Mouse (Mus musculus): Measurements from ENCODE around the gene Gm3106. TPM values are rescaled to one million over a fixed set of nuclear protein-coding genes. Genes with fewer than 3 reads are reported as not detected.
"Not testable (repeated sequence)": the region's sequence is repeated elsewhere in the genome, so short reads cannot be mapped to it uniquely, and the experiment has no call there.

Gm3106 gene
- not detected in 2 replicates for polyA plus RNA-seq (2016; fragmentation: Nextera tagmentation; extraction: Ambion mirVana)

- not testable (repeated sequence) for H3K27ac ChIP-seq; H3K27me3 ChIP-seq (replicated peaks); H3K4me3 ChIP-seq; H3K4me1 ChIP-seq; H3K9me3 ChIP-seq (replicated peaks); H3K36me3 ChIP-seq; H3K4me2 ChIP-seq; ATAC-seq; H3K9ac ChIP-seq
- no CpG with 5 or more reads among the region's 2 CpGs for WGBS (ENCODE audit: insufficient replicate concordance)
Observed at GRCm38 (mm10) chr5:94217705-94218104, at the start of gene Gm3106. TSS of gene Gm3106 (plus strand) at chr5:94218005.

Other genes with a start within 250 kb of the Gm3106 start
- not detected in 2 replicates for gene BC061212, start 147.5 kb upstream of the Gm3106 start, polyA plus RNA-seq (2016; fragmentation: Nextera tagmentation; extraction: Ambion mirVana)
- gene Gm6351, start 141.6 kb upstream of the Gm3106 start, polyA plus RNA-seq (2016; fragmentation: Nextera tagmentation; extraction: Ambion mirVana) = not detected in 2 replicates
- not detected in 2 replicates for gene A430089I19Rik, start 88.8 kb downstream of the Gm3106 start, polyA plus RNA-seq (2016; fragmentation: Nextera tagmentation; extraction: Ambion mirVana)
- not detected in 2 replicates for gene Gm6502, start 96.4 kb downstream of the Gm3106 start, polyA plus RNA-seq (2016; fragmentation: Nextera tagmentation; extraction: Ambion mirVana)
- gene AA792892, start 121.7 kb downstream of the Gm3106 start, polyA plus RNA-seq (2016; fragmentation: Nextera tagmentation; extraction: Ambion mirVana) = not detected in 2 replicates
- gene Gm7682, start 227.8 kb downstream of the Gm3106 start, polyA plus RNA-seq (2016; fragmentation: Nextera tagmentation; extraction: Ambion mirVana) = not detected in 2 replicates